Mouse (Mus musculus): Measurements from ENCODE around the gene Man1b1.

DNA sequence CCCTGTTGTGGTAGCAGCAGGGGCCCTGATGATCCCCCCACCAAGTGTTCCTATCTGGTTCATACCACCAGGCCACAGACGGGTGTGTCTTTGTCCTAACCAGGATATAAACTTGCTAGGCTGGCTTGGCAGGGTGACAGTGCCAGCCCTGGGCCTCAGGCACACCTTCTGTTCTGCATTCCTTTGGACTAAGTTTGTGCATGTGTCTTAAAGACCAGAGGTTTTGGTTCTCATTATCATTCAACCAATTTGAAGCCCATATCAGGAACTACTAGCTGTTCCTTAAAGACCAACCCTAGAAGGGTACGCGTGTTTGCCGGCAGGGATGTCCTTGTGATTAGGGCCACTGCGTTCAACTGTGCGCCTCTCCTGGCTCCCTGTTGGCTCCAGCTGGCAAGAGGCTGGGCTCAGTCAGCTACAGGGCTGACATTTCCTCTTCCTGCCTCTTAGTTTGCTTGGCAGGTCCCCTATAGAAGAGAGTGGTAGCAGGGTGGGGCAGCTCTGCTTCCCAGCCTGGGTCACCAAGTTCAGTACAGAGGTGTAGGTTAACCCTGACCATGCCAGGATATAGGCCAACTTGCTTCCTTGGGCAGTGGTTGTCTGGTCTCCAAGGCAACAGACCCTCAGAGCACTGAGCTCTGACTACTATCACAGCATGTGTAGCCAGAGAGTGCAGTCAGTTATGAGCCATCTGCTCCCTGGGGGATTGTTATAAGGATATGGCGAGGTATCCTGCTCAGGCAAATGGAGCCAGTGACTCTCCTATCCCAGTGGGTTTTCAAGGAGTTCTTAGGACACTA lies 45.1 kb upstream of the Man1b1 start:
- TF ChIP-seq CTCF (IDR thresholded peaks at IDR 0.05; ENCODE audit: low read depth) (no peak), EP300 (optimal IDR thresholded peaks at IDR 0.05) (peak; percentile 94)
